Mouse (Mus musculus) urinary bladder, postnatal 14 days (tissue): ENCODE data around the gene Nme4.

Experiments
- DNase-seq: peaks from one replicate; pipeline ENCODE4 v3.0.0; 2021; ENCODE audit warnings: low spot score

The Nme4 gene

GRCm38 (mm10) chr17:26066488-26067020 is 28.8 kb downstream of the Nme4 start:
- no peak for DNase-seq

GRCm38 (mm10) chr17:26064916-26065315 is 30.5 kb downstream of the Nme4 start:
- DNase-seq = no peak

- DNase-seq = no peak
Measured at GRCm38 (mm10) chr17:26057787-26058567, 37.4 kb downstream of the Nme4 start.

GRCm38 (mm10) chr17:26057278-26057677 is 38.1 kb downstream of the Nme4 start:
- no peak for DNase-seq

GRCm38 (mm10) chr17:26055164-26055563 is 40.2 kb downstream of the Nme4 start:
- no peak for DNase-seq

- no peak for DNase-seq
Measured at GRCm38 (mm10) chr17:26054133-26054845, 41.1 kb downstream of the Nme4 start.

- no peak for DNase-seq
Measured at GRCm38 (mm10) chr17:26052706-26053105, 42.7 kb downstream of the Nme4 start.

GRCm38 (mm10) chr17:26052074-26052473 is 43.3 kb downstream of the Nme4 start:
- DNase-seq = no peak

- DNase-seq = no peak
Measured at GRCm38 (mm10) chr17:26048118-26048517, 47.3 kb downstream of the Nme4 start.

GRCm38 (mm10) chr17:26046253-26046997 is 49.0 kb downstream of the Nme4 start:
- no peak for DNase-seq

- no peak for DNase-seq
Measured at GRCm38 (mm10) chr17:26045285-26045684, 50.1 kb downstream of the Nme4 start.

- peak; percentile 72 for DNase-seq
Measured at GRCm38 (mm10) chr17:26043249-26043636, 52.2 kb downstream of the Nme4 start.

GRCm38 (mm10) chr17:26042599-26043248 is 52.7 kb downstream of the Nme4 start:
- DNase-seq = no peak
